Mouse (Mus musculus) ES-E14 (cell line): ENCODE data around the gene Myo3b. TPM values are rescaled to one million over a fixed set of nuclear protein-coding genes. Genes with fewer than 3 reads are reported as not detected.

ENCODE experiments used
- DNase-seq: peaks from one replicate; pipeline ENCODE4 v3.0.0-alpha.2; 2013; ENCODE audit warnings: low read depth, low spot score
- H3K27ac ChIP-seq: 2 replicates; pipeline ENCODE4 v1.5.1; 2012; ENCODE audit warnings: low read depth, mild to moderate bottlenecking, low read length, moderate library complexity, mixed read lengths; ENCODE audit not compliant: poor library complexity, insufficient read depth, severe bottlenecking
- H3K36me3 ChIP-seq: 2 replicates; pipeline ENCODE4 v1.6.1; 2012; ENCODE audit warnings: mild to moderate bottlenecking, low read length, moderate library complexity, mixed read lengths; ENCODE audit not compliant: control insufficient read depth, poor library complexity, insufficient read depth, severe bottlenecking
- H3K4me1 ChIP-seq, 2 experiments: fragments of 150-350 bp in 1 of 2; sonication (generic) in 1 of 2; 2 replicates each; pipeline ENCODE4 v1.6.1; 2012; ENCODE audit warnings: low read length in 2 of 2, mild to moderate bottlenecking in 1 of 2, mixed read lengths in 1 of 2; ENCODE audit not compliant: control insufficient read depth in 2 of 2, insufficient read depth in 2 of 2, poor library complexity in 1 of 2
- H3K4me3 ChIP-seq, 2 experiments: fragments of 150-350 bp in 1 of 2; sonication (generic) in 1 of 2; 2 replicates each; pipeline ENCODE4 v1.5.1; 2012; ENCODE audit warnings: low read length in 2 of 2, low read depth in 1 of 2, mild to moderate bottlenecking in 1 of 2, mixed read lengths in 1 of 2; ENCODE audit not compliant: insufficient read depth in 1 of 2, poor library complexity in 1 of 2, severe bottlenecking in 1 of 2
- H3K9ac ChIP-seq: 2 replicates; pipeline ENCODE4 v1.6.1; 2012; ENCODE audit warnings: low read depth, mild to moderate bottlenecking, low read length, mixed read lengths; ENCODE audit not compliant: poor library complexity, insufficient read depth, severe bottlenecking
- H3K9me3 ChIP-seq: fragments of 150-350 bp; sonication (generic); 2 replicates; pipeline ENCODE4 v1.6.1; 2012; ENCODE audit warnings: low read depth, mild to moderate bottlenecking, low read length; ENCODE audit not compliant: control insufficient read depth, insufficient read depth
- CHD2 ChIP-seq: IDR thresholded peaks from 2 replicates; pipeline ENCODE4 v1.6.1; 2014; ENCODE audit warnings: mild to moderate bottlenecking, low read depth, low read length, inconsistent platforms
- HCFC1 ChIP-seq: IDR thresholded peaks from 2 replicates; pipeline ENCODE4 v1.6.1; 2012; ENCODE audit warnings: low read length, inconsistent platforms, borderline replicate concordance; ENCODE audit not compliant: insufficient read depth
- MAFK ChIP-seq: IDR thresholded peaks from 2 replicates; pipeline ENCODE4 v1.6.1; 2014; ENCODE audit warnings: mild to moderate bottlenecking, low read depth, low read length, inconsistent platforms; ENCODE audit not compliant: insufficient read depth
- ZC3H11A ChIP-seq: IDR thresholded peaks from 2 replicates; pipeline ENCODE4 v1.6.1; 2012; ENCODE audit warnings: low read depth, mild to moderate bottlenecking, inconsistent platforms, low read length, borderline replicate concordance
- ZNF384 ChIP-seq: IDR thresholded peaks from 2 replicates; pipeline ENCODE4 v1.6.1; 2012; ENCODE audit warnings: low read depth, low read length, inconsistent platforms
- in situ Hi-C, 2 experiments: fragments of 600-800 bp; cut with MboI; formaldehyde crosslinking; loops; one replicate each; pipeline ENCODE4 v1.15.1; 2025; ENCODE audit warnings: low sequenced_read_pairs in 2 of 2, inconsistent platforms in 1 of 2; ENCODE audit not compliant: unreplicated experiment in 2 of 2
- total RNA-seq: library from RNA; depleted of rRNA; stranded (reverse); fragments of 300-350 nt; gene quantifications from 2 replicates; pipeline ENCODE4 v1.2.3, GENCODE M21; 2012

Gene Myo3b
- total RNA-seq, 1 experiment: 0.13 TPM

GRCm38 (mm10) chr2:70119265-70119663 lies 80.3 kb downstream of the Myo3b start:
- Histone ChIP-seq H3K4me3 (no peak overlapping the region), H3K9me3 (no peaks in the 10 kb centered on the region), H3K27ac (no peak overlapping the region), H3K9ac (no peak overlapping the region), H3K4me1 (peaks cover 0 to 5% of the 10 kb centered on the region in 2 experiments; a peak in 1 of 4 replicates), H3K36me3 (no peaks in the 10 kb centered on the region)
- TF ChIP-seq HCFC1 (no peak), CHD2 (no peak), ZC3H11A (no peak), MAFK (no peak), ZNF384 (no peak)
- in situ Hi-C loops: no loop called here
- no peak for DNase-seq

DNA sequence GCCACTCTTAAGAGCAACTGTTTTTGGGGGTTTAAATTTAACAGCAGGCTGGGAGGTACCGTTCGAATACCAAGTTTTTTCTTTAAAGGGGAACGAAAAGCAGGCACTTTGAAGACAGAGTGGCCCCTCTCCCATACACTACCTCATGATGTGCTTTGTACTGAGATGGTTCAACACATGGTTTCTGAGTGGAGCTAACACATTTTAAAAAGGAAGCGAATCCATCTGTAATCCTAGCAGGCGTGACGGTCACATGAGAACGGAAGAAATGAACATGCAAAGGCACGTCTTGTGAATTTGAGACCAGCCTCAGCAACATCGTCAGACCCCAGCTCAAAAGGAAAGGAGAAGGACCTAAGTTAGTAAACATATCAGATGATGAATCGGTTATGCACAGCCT lies 87.4 kb downstream of the Myo3b start:
- H3K9ac ChIP-seq: no peak overlapping the region
- no peak for TF ChIP-seq MAFK
- no peak for TF ChIP-seq CHD2
- no peak for TF ChIP-seq HCFC1
- no peak for TF ChIP-seq ZC3H11A
- no peak for TF ChIP-seq ZNF384
- no peaks in the 10 kb centered on the region for H3K36me3 ChIP-seq
- DNase-seq: no peak
- H3K4me3 ChIP-seq: no peak overlapping the region
- H3K9me3 ChIP-seq: no peaks in the 10 kb centered on the region
- H3K4me1 ChIP-seq: peaks cover 2 to 3% of the 10 kb centered on the region in 2 experiments; a peak in 1 of 4 replicates
- H3K27ac ChIP-seq: no peak overlapping the region
- in situ Hi-C loops: loop anchor here in 1 of 2 experiments (25.0 kb wide), 1 partner anchor 436 kb away; the partner anchor contains the start of gene Gad1

GRCm38 (mm10) chr2:70126783-70127182 lies 87.9 kb downstream of the Myo3b start:
- TF ChIP-seq MAFK (no peak), ZC3H11A (peak; percentile 98)
- H3K36me3 ChIP-seq: no peaks in the 10 kb centered on the region
- peak; percentile 92 for DNase-seq
- in situ Hi-C loops: loop anchor here in 1 of 2 experiments (25.0 kb wide), 1 partner anchor 436 kb away; the partner anchor contains the start of gene Gad1
- no peaks in the 10 kb centered on the region for H3K9me3 ChIP-seq
- H3K9ac ChIP-seq: no peak overlapping the region
- H3K4me3 ChIP-seq: no peak overlapping the region
- peaks cover 2 to 3% of the 10 kb centered on the region in 2 experiments; a peak in 1 of 4 replicates for H3K4me1 ChIP-seq
- no peak overlapping the region for H3K27ac ChIP-seq

DNA sequence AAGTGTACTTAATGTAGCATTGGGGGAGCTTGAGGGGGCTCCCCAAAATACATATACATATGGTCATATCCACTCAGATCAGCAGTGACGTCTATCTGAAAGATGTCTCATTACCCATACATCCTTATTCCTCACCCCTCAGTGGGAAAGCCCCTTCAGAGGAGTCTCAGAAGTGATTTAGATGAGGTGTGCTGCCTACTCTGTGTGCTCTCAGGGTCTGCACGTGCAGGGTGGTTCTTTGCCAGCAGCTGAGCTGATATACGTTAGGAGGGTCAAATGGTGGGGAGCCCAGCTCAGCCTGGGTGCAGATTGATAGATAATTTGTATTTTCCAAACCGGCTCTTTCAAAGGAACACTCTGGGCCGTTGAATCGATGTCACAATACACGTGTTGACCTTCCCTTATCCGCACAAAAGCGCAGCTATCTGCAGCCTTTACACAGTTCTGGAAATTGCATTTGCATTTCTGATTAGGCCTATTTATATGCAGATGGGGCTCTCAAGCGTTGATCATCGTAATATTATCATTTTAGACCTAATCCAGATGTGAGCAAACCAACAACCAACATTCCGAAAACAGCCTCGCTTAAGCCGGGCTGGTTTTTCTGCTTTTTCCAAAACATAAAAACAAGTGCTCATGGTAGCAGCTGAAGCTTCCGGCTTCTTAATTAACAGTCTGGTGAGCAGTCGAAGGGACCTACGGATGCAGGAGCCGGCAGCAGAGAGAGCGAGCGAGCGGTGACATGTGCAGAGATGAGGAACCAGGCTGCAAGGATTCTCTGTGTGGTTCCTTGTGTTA lies 88.6 kb downstream of the Myo3b start:
- in situ Hi-C loops: loop anchor here in 1 of 2 experiments (25.0 kb wide), 1 partner anchor 435 kb away; the partner anchor contains the start of gene Gad1
- Histone ChIP-seq H3K9me3 (no peaks in the 10 kb centered on the region), H3K36me3 (no peaks in the 10 kb centered on the region), H3K4me1 (peaks cover 2 to 3% of the 10 kb centered on the region in 2 experiments; a peak in 1 of 4 replicates), H3K27ac (no peak overlapping the region), H3K4me3 (no peak overlapping the region), H3K9ac (0 out of 2 replicates have a peak overlapping the region, but pooled peaks have one; percentile 35)
- DNase-seq: no peak
- TF ChIP-seq MAFK (no peak), ZNF384 (no peak), ZC3H11A (no peak), HCFC1 (no peak)

DNA sequence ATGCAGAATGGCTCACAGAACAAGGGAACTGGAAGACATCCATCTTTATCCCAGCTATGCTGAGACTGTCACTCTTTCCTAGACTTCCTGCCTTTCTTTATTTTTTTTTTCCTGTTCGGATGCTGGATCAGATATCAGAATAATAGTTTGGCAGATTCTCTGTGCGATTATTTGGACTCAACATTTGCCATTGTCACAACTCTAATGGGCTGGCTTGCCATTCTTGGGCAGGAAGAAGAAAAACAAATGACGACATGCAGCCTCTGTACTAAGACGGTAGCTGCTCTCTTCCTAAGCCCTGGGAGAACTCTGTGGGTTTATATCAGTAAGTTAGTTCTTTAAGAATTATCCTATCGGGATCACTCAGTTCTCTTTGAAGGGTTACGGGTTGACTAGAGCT lies 89.7 kb downstream of the Myo3b start:
- Histone ChIP-seq H3K4me3 (no peak overlapping the region), H3K4me1 (peaks cover 2 to 3% of the 10 kb centered on the region in 2 experiments; a peak in 1 of 4 replicates), H3K36me3 (no peaks in the 10 kb centered on the region), H3K27ac (no peak overlapping the region), H3K9me3 (no peaks in the 10 kb centered on the region), H3K9ac (no peak overlapping the region)
- no peak for DNase-seq
- TF ChIP-seq HCFC1: no peak
- in situ Hi-C loops: loop anchor here in 1 of 2 experiments (25.0 kb wide), 1 partner anchor 434 kb away; the partner anchor contains the start of gene Gad1
